Mouse (Mus musculus) CH12.LX (cell line): ENCODE results near the gene Tmem198b.

Experiments used
- CTCF ChIP-seq, 2 experiments: IDR thresholded peaks in 1 of 2; conservative IDR thresholded peaks in 1 of 2; 2 replicates each; pipeline ENCODE4 v1.5.1; 2011 to 2012; ENCODE audit warnings: low read depth in 2 of 2, low read length in 2 of 2, improper control_type of control experiment in 1 of 2, inconsistent platforms in 1 of 2, mild to moderate bottlenecking in 1 of 2, moderate library complexity in 1 of 2
- ELF1 ChIP-seq: IDR thresholded peaks from 2 replicates; pipeline ENCODE4 v1.6.1; 2014; ENCODE audit warnings: low read depth, mild to moderate bottlenecking, inconsistent platforms, low read length, improper control_type of control experiment
- EP300 ChIP-seq: IDR thresholded peaks from 2 replicates; pipeline ENCODE4 v1.6.1; 2011; ENCODE audit warnings: low read length, improper control_type of control experiment
- ETS1 ChIP-seq: conservative IDR thresholded peaks from 2 replicates; pipeline ENCODE4 v1.6.1; 2012; ENCODE audit warnings: low read depth, mild to moderate bottlenecking, inconsistent platforms, low read length, improper control_type of control experiment, moderate library complexity
- MAX ChIP-seq: IDR thresholded peaks from 2 replicates; pipeline ENCODE4 v1.6.1; 2011; ENCODE audit warnings: low read length, improper control_type of control experiment
- MXI1 ChIP-seq: IDR thresholded peaks from 2 replicates; pipeline ENCODE4 v1.6.1; 2011; ENCODE audit warnings: mild to moderate bottlenecking, low read depth, low read length, improper control_type of control experiment
- POLR2A ChIP-seq: IDR thresholded peaks from 2 replicates; pipeline ENCODE4 v1.6.1; 2011; ENCODE audit warnings: low read depth, mild to moderate bottlenecking, improper control_type of control experiment, low read length
- SIN3A ChIP-seq: IDR thresholded peaks from 2 replicates; pipeline ENCODE4 v1.6.1; 2012; ENCODE audit warnings: low read length, improper control_type of control experiment, inconsistent platforms
- TCF12 ChIP-seq: IDR thresholded peaks from 2 replicates; pipeline ENCODE4 v1.6.1; 2014; ENCODE audit warnings: low read depth, mild to moderate bottlenecking, inconsistent platforms, low read length, improper control_type of control experiment
- USF2 ChIP-seq: conservative IDR thresholded peaks from 2 replicates; pipeline ENCODE4 v1.6.1; 2011; ENCODE audit warnings: low read depth, low read length, improper control_type of control experiment
- ZKSCAN1 ChIP-seq: IDR thresholded peaks from 2 replicates; pipeline ENCODE4 v1.6.1; 2012; ENCODE audit warnings: low read depth, inconsistent platforms, low read length, improper control_type of control experiment, borderline replicate concordance

DNA sequence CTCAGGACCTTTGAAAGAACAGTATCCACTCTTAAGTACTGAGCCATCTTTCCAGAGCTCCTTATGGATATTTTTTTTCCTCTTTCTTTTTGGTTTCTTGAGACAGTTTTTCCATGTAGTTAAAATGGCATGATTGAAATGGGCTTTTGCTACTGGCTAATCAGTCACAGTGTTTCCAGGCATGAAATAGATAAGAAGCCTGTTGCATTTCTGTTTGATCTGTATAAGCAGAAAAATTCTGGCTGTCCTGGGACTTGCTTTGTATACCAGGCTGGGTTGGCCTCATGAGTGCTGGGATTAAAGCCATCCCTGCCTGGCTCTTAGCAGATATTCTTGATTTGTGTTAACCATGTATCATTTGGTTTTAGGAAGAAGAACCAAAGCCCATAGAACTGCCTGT lies 35.3 kb upstream of the Tmem198b start:
- TF ChIP-seq EP300 = no peak
- TF ChIP-seq SIN3A = no peak
- no peak for TF ChIP-seq CTCF (conservative IDR thresholded peaks at IDR 0.05 in 1 of 2, IDR thresholded peaks at IDR 0.05 in 1 of 2; ENCODE audit: low read depth in 2 of 2, low read length in 2 of 2)
- TF ChIP-seq USF2 = no peak
- no peak for TF ChIP-seq ELF1
- no peak for TF ChIP-seq ZKSCAN1
- no peak for TF ChIP-seq POLR2A
- no peak for TF ChIP-seq MAX
- TF ChIP-seq MXI1 = no peak
- TF ChIP-seq TCF12 = no peak
- TF ChIP-seq ETS1 = no peak
